Mouse (Mus musculus): ENCODE results near the gene Smg6. TPM values are rescaled to one million over a fixed set of nuclear protein-coding genes. Genes with fewer than 3 reads are reported as not detected.
"Not testable (repeated sequence)": the region's sequence is repeated elsewhere in the genome, so short reads cannot be mapped to it uniquely, and the experiment has no call there.

Gene Smg6
- polyA plus RNA-seq, 1 experiment from 2014 or later: 17.8 TPM

DNA sequence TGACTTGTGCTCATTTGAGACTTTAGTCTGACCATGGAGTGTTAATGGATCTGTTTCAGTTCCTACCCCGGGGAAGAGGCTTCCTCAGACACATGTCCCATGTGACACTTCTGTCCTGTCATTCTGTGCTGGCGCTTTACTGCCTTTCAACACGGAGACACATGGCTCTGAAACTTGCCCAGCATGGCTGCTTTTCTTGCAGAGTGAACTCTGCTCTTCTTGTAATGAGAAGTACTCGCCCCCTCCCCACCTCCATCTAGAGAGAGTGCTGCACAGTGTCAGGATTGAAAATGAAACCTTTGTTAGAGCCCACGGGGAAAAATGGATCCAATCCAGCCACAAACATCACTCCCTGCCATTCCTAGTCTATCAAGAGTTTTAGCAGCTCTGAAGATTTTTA, 62.5 kb downstream of the Smg6 start:
- Histone ChIP-seq H3K4me3 (no peak overlapping the region), H3K27me3 (ENCODE audit: low read depth, poor library complexity, severe bottlenecking) (no peaks in the 10 kb centered on the region), H3K4me1 (no peaks in the 10 kb centered on the region), H3K27ac (replicated peaks) (no peak overlapping the region), H3K9me3 (replicated peaks) (no peaks in the 10 kb centered on the region), H3K36me3 (peaks cover 49% of the 10 kb centered on the region)
- DNase-seq (ENCODE audit: low spot score): no peak
- WGBS: 72% methylated on average over 5 of the region's 5 CpGs

DNA sequence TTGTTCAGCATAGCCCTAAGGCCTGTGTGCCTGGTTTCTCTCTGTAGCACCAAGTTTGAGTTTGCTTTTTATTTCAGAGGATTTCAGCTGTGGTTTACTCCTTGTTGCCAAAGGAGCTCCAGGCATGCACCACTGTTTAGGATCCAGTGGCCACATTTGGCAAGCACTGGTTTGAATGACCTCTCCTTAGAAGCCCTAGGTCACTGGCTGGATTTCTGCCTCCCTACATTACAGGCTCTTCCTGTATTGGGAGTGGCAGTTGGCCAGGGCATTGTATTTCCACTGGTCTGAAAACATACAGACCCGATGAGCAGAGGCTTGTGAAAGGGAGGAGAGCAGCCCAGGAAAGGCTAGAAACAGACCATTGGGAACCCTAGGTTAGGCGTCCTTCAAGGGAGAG, 63.4 kb downstream of the Smg6 start:
- H3K27ac ChIP-seq (replicated peaks): no peak overlapping the region
- H3K9me3 ChIP-seq (replicated peaks): no peaks in the 10 kb centered on the region
- 88% methylated on average over 2 of the region's 2 CpGs for WGBS
- no peaks in the 10 kb centered on the region for H3K4me1 ChIP-seq
- no peak overlapping the region for H3K4me3 ChIP-seq
- peaks cover 49% of the 10 kb centered on the region for H3K36me3 ChIP-seq
- no peak for DNase-seq (ENCODE audit: low spot score)
- no peaks in the 10 kb centered on the region for H3K27me3 ChIP-seq (ENCODE audit: low read depth, poor library complexity, severe bottlenecking)

DNA sequence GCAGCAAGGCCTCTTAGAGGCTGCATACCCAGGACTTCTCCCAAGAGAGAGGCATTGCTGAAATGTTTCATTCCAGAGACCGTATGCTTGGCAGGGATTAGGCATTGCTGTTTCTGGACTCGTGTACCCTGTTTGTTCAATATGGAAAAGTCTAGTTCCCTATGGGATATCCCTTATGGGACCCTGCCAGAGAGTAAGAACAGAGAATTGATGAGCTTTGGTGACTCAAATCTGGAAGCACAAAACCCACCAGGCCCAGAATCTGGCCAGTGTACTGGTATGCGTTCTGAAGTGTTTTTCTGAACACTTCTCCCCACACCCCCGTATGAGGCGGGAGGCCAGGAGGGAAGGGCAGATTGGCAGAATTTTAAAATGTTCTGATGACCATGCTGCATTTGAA, 64.9 kb downstream of the Smg6 start:
- WGBS: 88% methylated on average over 5 of the region's 5 CpGs
- DNase-seq (ENCODE audit: low spot score): no peak

DNA sequence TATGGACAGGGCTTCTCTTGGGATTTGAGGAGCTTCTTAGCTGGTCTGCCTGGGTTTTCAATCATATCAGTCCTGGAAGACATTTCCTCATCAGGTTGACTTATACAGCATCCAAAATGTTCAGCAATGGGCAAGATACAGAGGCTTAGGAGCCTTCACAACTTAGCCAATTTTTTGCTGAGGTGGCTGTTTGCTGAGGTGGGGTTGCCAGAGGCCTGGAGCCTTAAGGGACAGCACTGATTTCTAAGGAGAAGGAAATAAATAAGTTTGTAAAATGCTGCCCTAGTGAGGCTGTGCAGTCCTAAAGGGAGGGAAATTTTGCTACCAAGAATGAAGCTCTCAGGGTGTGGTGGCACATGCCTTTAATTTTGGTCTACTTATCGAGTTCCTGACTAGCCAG, 65.7 kb downstream of the Smg6 start:
- H3K27me3 ChIP-seq (ENCODE audit: low read depth, poor library complexity, severe bottlenecking): no peaks in the 10 kb centered on the region

More for the DNA sequence above, 64.9 kb downstream of the Smg6 start:
- no peak overlapping the region for H3K4me3 ChIP-seq
- H3K27me3 ChIP-seq (ENCODE audit: low read depth, poor library complexity, severe bottlenecking): no peaks in the 10 kb centered on the region
- peaks cover 45% of the 10 kb centered on the region for H3K36me3 ChIP-seq
- H3K9me3 ChIP-seq (replicated peaks): no peaks in the 10 kb centered on the region
- H3K4me1 ChIP-seq: no peaks in the 10 kb centered on the region
- H3K27ac ChIP-seq (replicated peaks): no peak overlapping the region

DNA sequence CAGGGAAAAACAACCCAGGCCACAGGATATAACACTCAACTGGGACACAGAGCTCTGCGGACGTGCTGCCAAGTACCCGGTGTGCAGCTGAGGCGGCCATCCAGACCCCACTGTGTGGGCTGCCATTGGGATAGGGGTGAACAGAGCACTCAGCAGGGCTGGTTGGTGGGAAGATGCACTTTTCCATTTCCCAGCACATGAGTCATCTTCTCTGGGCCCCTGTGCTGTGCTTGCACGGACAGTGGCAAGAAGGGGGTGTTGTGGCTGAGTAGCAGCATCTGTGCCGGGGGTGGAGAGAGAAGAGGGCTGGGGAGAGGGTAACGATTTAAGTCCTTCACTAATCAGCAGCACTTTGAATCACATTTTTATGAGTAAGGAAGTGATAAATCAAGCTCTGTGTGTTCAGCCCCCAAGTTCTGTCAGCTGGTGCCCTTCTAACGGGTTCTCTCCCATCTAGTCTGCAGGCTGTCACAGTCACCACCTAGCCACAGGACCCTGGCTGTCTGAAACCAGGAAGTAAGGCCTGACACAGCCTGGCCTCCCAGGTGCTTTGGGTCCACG, 66.9 kb downstream of the Smg6 start:
- no peaks in the 10 kb centered on the region for H3K9me3 ChIP-seq (replicated peaks)
- H3K36me3 ChIP-seq: peaks cover 61% of the 10 kb centered on the region
- WGBS: 93% methylated on average over 9 of the region's 9 CpGs
- DNase-seq (ENCODE audit: low spot score): no peak
- no peak overlapping the region for H3K4me3 ChIP-seq
- H3K4me1 ChIP-seq: no peaks in the 10 kb centered on the region
- no peaks in the 10 kb centered on the region for H3K27me3 ChIP-seq (ENCODE audit: low read depth, poor library complexity, severe bottlenecking)
- no peak overlapping the region for H3K27ac ChIP-seq (replicated peaks)

More for the DNA sequence above, 65.7 kb downstream of the Smg6 start:
- 89% methylated on average over 1 of the region's 1 CpGs for WGBS
- no peak overlapping the region for H3K27ac ChIP-seq (replicated peaks)
- H3K36me3 ChIP-seq: peaks cover 49% of the 10 kb centered on the region
- H3K9me3 ChIP-seq (replicated peaks): no peaks in the 10 kb centered on the region
- H3K4me1 ChIP-seq: no peaks in the 10 kb centered on the region
- no peak overlapping the region for H3K4me3 ChIP-seq
- DNase-seq (ENCODE audit: low spot score): no peak

DNA sequence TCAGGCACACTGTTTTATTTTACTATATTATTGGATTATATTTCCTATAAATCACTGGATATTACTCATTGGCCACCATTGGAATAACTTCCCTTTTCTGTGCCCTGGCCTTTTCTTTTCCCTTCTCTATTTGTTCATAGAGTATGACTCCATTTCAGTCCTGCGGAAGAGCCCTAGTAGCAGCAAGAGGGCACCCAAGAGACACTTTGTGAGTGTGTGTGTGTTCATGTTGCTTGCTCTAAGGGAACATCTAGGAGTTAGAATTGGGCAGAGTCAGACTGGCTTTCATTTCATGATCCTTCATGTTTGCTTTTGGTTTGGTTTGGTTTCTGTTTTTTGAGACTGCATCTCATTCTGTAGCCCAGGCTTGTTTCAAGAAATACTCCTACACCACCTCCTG, 68.5 kb downstream of the Smg6 start:
- H3K9me3 ChIP-seq (replicated peaks): no peaks in the 10 kb centered on the region
- 71% methylated on average over 1 of the region's 1 CpGs for WGBS
- no peak overlapping the region for H3K4me3 ChIP-seq
- DNase-seq (ENCODE audit: low spot score): no peak
- no peak overlapping the region for H3K27ac ChIP-seq (replicated peaks)
- H3K4me1 ChIP-seq: no peaks in the 10 kb centered on the region
- H3K36me3 ChIP-seq: peaks cover 71% of the 10 kb centered on the region
- no peaks in the 10 kb centered on the region for H3K27me3 ChIP-seq (ENCODE audit: low read depth, poor library complexity, severe bottlenecking)

DNA sequence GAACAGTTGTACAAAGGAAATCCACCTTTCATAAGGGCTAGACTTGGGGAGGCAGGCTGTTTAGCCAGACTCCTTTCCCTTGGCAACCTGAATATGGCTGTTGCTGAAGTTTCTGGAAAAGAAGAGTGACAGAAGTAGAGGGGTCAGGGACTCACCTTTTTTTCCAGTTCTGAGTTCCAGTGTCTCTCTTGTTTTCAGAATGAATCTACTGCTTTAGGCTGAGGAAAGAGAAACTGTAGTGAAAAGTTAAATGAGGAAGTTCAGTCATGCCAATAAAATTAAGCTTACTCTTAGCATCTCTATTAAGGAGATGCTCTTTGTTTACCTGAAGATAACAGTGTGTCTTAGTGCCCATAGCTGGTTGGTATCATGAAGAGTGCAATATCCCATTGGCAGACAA, 69.2 kb downstream of the Smg6 start:
- Histone ChIP-seq H3K27ac (replicated peaks) (no peak overlapping the region), H3K4me3 (no peak overlapping the region), H3K36me3 (peaks cover 72% of the 10 kb centered on the region), H3K9me3 (replicated peaks) (no peaks in the 10 kb centered on the region), H3K4me1 (no peaks in the 10 kb centered on the region), H3K27me3 (ENCODE audit: low read depth, poor library complexity, severe bottlenecking) (no peaks in the 10 kb centered on the region)
- DNase-seq (ENCODE audit: low spot score): no peak

DNA sequence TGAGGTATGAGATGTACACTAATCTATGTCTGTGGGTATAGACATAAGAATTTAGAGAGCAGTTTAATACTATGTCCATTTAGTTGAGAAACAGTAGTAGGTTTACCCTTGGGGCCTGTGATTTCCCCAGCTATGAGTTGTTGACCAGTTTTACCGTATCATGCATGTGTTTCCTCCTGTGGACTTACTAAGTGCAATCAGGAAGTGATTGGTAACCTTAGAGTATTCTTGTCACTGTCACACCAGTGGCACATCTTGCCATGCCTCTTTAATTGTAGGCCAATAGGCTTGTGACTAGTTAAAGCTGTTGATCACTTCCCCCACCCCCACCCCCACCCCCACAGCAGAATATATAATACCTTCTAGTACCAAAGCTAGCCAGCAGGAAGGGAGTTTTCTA, 70.9 kb downstream of the Smg6 start:
- Histone ChIP-seq H3K36me3 (peaks cover 57% of the 10 kb centered on the region), H3K27me3 (ENCODE audit: low read depth, poor library complexity, severe bottlenecking) (no peaks in the 10 kb centered on the region)
- WGBS: 94% methylated on average over 1 of the region's 1 CpGs

DNA sequence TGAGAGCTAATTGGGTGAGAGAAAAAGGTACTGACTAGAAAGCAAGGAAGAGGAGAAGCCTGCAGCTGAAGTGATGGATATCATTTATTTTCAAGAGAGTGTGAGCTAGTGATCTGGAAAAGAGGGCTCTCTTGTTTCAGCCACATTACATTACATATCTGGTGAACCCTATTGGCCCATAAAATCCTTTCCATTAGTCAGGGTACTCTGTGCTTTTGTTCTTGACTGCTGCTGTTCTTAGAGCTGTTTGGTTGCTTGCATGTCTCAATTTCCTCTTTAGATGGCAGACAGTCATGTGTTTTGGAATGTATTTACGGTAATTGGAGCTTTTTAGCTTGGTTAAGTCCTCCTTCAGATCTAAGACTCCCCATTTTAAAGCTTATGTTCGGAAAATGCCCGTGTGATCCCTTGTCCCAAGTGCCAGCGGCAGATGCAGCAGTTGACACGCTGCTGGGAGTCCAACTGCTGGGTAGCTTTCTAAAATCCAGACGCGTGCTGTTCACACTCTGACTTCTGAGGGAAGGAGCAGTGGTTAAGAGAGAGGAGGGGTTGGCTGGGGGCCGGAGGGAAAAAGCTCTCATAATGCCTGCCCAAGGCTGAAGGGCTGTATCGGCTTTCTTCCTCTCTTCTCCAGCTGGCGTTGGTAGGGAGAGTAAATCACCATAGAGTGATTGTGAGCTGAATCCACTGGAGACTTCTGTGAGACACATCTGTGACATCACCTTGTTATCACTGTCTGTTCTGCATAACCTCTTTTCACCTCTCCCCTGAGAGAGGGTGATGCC, 75.4 kb downstream of the Smg6 start:
- no peak for DNase-seq (ENCODE audit: low spot score)
- no peak overlapping the region for H3K4me3 ChIP-seq
- WGBS: 84% methylated on average over 10 of the region's 10 CpGs
- peaks cover 6% of the 10 kb centered on the region; the same call in 1 of the 2 replicates for H3K4me1 ChIP-seq
- H3K9me3 ChIP-seq (replicated peaks): no peaks in the 10 kb centered on the region
- H3K27me3 ChIP-seq (ENCODE audit: low read depth, poor library complexity, severe bottlenecking): no peaks in the 10 kb centered on the region
- H3K36me3 ChIP-seq: peaks cover 37% of the 10 kb centered on the region
- no peak overlapping the region for H3K27ac ChIP-seq (replicated peaks)

More for the DNA sequence above, 70.9 kb downstream of the Smg6 start:
- Histone ChIP-seq H3K9me3 (replicated peaks) (no peaks in the 10 kb centered on the region), H3K27ac (replicated peaks) (no peak overlapping the region), H3K4me1 (peaks cover 5% of the 10 kb centered on the region; the same call in 1 of the 2 replicates), H3K4me3 (no peak overlapping the region)
- no peak for DNase-seq (ENCODE audit: low spot score)

DNA sequence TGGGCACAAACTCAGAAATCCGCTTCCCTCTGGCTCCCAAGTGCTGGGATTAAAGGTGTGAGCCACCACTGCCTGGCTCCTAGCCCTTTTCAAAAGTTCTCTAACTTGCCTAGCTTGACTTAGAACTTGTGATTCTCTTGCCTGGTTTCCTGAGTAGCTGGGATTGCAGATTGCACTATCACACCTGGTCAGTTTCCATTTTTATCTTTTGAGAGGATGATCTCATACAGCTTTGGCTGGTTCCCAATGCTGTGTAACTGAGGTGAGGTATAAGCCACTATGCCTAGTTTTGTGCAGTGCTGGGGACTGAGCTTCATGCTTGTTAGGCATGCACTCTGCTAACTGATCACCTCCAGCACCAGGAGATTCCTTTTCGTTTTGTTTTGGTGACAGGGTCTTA, 82.6 kb downstream of the Smg6 start:
- Histone ChIP-seq H3K9me3 (replicated peaks) (no peaks in the 10 kb centered on the region), H3K4me1 (peaks cover 7% of the 10 kb centered on the region), H3K27me3 (ENCODE audit: low read depth, poor library complexity, severe bottlenecking) (no peaks in the 10 kb centered on the region), H3K4me3 (no peak overlapping the region), H3K36me3 (peaks cover 2% of the 10 kb centered on the region; the same call in 1 of the 2 replicates), H3K27ac (replicated peaks) (no peak overlapping the region)
- WGBS: 84% methylated on average over 2 of the region's 2 CpGs
- DNase-seq (ENCODE audit: low spot score): no peak

DNA sequence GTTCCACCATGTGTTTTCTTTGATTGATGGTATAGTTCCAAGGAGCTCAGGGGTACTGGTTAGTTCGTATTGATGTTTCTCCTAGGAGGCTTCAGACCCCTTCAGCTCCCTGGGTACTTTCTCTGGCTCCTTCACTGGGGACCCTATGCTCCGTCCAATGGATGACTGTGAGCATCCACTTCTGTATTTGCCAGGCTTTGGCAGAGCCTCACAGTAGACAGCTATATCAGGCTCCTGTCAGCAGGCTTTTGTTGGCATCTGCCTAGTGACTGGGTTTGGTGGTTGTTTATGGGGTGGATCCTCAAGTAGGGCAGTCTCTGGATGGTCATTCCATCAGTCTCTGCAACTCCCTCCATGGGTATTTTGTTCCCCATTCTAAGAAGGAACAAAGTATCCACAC, 83.9 kb downstream of the Smg6 start:
- H3K9me3 ChIP-seq (replicated peaks); DNase-seq (ENCODE audit: low spot score); H3K27me3 ChIP-seq (ENCODE audit: low read depth, poor library complexity, severe bottlenecking); H3K36me3 ChIP-seq; H3K27ac ChIP-seq (replicated peaks); H3K4me3 ChIP-seq: not testable (repeated sequence)
- peaks cover 16% of the 10 kb centered on the region for H3K4me1 ChIP-seq
- 85% methylated on average over 2 of the region's 2 CpGs for WGBS

DNA sequence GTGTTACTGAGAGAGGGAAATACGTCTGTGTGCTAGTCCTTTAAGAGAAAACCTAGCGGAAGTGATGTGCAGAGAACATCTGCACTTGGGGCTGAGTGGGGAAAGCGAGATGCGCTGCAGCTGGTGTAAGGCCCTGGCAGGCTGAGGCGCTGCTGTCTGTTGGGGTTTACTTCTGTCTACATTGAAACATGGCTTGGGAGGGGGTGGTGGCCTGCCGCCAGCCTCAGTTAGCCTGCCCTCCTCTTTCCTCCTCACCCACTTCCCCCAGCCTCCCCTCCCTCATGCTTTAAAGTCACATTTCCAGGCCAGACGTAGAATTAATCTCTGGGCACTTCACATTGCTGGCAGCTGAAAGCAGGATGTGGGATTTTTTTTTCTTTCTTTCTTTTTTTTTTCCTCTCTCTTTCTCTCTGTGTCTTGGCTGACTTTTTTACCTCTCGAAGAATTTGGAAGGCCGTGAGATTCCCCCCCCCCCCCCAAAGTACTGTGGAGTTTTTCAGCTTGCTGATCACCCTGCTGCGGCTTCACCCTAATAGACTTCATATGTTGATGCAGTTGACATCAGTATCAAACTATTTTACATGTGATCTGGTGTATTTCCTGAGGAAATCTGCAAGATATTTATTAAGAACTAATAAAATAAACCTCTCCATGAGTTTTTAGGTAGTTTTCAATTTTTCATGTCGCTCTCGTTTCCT, 87.5 kb downstream of the Smg6 start:
- no peak overlapping the region for H3K27ac ChIP-seq (replicated peaks)
- H3K9me3 ChIP-seq (replicated peaks): no peaks in the 10 kb centered on the region
- H3K4me1 ChIP-seq: peaks cover 35% of the 10 kb centered on the region
- no peaks in the 10 kb centered on the region for H3K36me3 ChIP-seq
- no peak for DNase-seq (ENCODE audit: low spot score)
- 59% methylated on average over 12 of the region's 12 CpGs for WGBS
- H3K4me3 ChIP-seq: no peak overlapping the region
- no peaks in the 10 kb centered on the region for H3K27me3 ChIP-seq (ENCODE audit: low read depth, poor library complexity, severe bottlenecking)

Measured in midbrain, embryonic 10.5 days (tissue).